Mouse (Mus musculus): Measurements from ENCODE around the gene Ccdc51.

DNA sequence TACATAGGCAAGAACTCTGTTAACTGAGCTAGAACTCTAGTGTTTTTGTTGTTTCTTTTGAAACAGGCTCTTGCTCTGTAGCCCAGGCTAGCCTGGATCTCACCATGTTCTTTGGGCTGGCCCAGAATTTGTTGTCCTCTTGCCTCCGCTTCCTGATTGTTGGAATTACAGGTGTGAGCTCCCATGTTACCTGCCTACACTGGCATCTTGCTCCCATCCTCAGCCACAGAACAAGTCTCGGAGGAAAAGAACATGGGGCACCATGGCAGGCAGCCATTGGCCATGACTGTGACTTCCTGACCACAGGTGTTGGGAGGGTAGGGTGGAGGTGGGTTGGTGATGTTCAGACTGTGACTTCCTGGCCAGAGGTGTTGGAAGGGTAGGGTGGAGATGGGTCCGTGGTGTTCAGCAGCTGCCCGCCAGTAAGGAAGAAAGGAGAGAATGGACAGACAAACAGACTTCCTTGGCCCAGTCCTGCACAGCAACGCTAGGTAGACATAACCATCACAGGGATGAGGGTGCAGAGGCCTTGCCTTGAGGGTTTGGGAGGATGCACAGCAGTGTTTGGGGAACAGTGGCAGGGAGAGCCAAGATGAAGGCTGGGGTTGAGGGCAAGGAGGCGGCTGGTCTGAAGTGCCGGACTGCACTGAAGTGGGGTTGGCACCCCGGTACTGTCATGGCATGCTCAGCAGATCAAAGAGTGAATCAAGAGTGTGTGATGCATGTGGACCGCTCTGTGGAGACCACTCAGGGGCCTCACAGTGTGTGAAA lies 29.6 kb upstream of the Ccdc51 start:
- TF ChIP-seq CTCF (IDR thresholded peaks at IDR 0.05; ENCODE audit: low read depth) (no peak), EP300 (optimal IDR thresholded peaks at IDR 0.05) (no peak)
